Mouse (Mus musculus): ENCODE results near the gene Gm48552. TPM values are rescaled to one million over a fixed set of nuclear protein-coding genes. Genes with fewer than 3 reads are reported as not detected.
A peak's percentile ranks its signal among the peaks of the same experiment; 100 is the strongest.

The Gm48552 gene
- polyA plus RNA-seq (2011; ENCODE audit: insufficient read depth, insufficient read length, low replicate concordance, missing spikeins) = not detected in 2 replicates

DNA sequence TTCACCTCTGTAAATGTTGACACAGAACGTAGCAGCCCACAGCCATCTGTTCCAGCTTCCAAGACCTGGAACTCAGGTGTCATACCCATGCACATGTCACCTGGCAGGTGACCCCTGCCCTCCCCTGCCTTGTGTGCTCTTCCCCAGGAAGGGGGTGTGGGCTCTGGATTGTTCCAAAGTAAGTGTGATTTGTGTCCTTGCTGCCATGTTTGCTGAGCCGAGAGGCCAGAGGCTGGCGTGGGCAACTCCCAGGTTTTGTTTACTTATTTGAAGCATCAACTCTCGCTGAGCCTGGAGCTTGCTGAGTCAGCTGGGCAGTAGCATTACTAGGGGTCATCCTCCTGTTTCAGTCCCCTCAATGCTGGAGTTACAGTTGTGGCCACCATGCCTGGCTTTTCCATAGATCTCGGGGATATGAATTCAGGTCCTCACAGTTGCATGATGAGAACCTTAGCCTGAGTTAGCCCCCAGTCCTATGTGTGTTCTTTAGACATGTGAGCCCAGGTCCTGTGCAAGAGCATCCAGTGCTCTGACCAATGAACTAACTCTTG is at the start of gene Gm48552:
TSS of gene Gm48552 (plus strand) at position 501 of the 551 bp plus-strand sequence.
- Histone ChIP-seq H3K4me1 (ENCODE audit: control insufficient read depth, insufficient read depth, low read length) (peaks cover 5% of the 10 kb centered on the region), H3K27ac (ENCODE audit: control insufficient read depth, insufficient read depth, low read depth, low read length, poor library complexity) (no peak within 1 kb of the TSS), H3K4me3 (replicated peaks; ENCODE audit: control insufficient read depth, low read depth, low read length) (no peak within 1 kb of the TSS)
- 82% methylated on average over 5 of the region's 5 CpGs for WGBS
- TF ChIP-seq CTCF (IDR thresholded peaks at IDR 0.05; ENCODE audit: control insufficient read depth, insufficient read depth, low read length) (no peak), POLR2A (IDR thresholded peaks at IDR 0.05; ENCODE audit: borderline replicate concordance, control insufficient read depth, low read depth, low read length) (no peak)

DNA sequence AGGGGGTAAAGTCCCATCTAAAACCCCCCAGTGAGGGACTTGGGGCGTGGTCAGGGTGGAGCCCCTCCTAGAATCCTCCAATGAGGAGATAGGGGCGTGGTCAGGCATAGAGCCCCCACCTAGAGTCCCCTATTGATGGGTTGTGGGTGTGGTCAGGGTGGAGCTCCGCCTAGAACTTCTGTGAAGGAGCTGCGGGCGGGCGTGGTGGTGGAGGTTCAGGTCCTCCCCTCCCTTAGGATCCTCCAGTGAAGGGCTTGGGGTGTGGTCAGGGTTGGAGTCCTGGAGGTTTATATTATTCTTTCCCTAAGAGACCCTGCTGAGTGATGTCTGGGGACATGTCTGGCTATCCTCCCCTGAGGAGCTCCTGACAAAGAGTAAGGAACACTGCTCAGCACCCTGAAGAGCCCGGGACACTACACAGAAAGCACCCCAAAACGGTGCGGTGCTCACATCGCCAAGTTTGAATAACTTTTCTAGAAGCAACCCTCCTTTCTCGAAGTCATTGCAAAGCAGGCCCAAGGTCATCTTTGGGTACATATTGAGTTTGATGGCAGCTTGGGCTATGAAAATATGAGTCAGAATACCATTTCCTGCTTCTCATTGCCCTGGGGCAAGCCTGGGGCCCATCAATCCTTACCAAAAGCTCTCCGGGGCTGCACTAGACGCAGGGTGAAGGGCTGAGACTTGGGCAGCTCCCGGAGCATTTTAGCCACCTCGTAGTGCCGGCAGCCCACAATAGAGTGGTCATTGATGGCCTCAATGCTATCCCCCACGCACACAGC is 48.1 kb upstream of the Gm48552 start:
- 73% methylated on average over 17 of the region's 17 CpGs for WGBS
- TF ChIP-seq POLR2A (IDR thresholded peaks at IDR 0.05; ENCODE audit: borderline replicate concordance, control insufficient read depth, low read depth, low read length) (no peak), CTCF (IDR thresholded peaks at IDR 0.05; ENCODE audit: control insufficient read depth, insufficient read depth, low read length) (no peak)
- H3K4me1 ChIP-seq (ENCODE audit: control insufficient read depth, insufficient read depth, low read length) = peaks cover 1% of the 10 kb centered on the region

DNA sequence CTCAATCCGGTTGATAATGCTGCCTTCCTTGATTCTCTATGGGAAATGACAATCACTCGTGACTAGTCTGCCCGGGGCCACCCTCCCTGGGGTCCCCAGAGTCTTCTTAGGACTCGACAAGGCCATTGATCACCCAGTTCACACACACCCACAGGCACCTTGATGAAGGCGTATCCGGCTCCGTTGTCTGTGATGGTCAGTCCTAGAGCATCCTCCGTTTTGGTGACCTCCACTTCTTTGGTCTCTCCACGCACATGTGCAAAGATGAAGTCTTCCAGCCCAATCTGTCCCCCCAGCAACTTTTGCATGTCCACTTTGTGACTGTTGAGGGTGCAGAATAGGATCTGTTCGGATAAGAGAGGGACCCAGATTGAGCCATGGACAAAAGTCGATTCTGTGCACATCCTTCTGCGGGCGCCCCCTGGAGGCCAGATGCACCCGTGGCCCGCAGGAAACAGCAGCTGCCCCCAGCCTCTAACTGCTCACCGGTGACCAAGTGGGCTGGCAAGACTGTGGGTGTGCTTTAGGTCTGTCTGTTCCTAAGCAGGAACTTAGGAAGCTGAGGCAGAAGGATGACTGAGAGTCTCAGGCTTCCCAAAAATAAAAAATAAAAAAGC is 47.4 kb upstream of the Gm48552 start:
- WGBS = 45% methylated on average over 16 of the region's 16 CpGs
- Histone ChIP-seq H3K4me3 (replicated peaks; ENCODE audit: control insufficient read depth, low read depth, low read length) (no peak overlapping the region), H3K4me1 (ENCODE audit: control insufficient read depth, insufficient read depth, low read length) (peaks cover 1% of the 10 kb centered on the region), H3K27ac (ENCODE audit: control insufficient read depth, insufficient read depth, low read depth, low read length, poor library complexity) (no peak overlapping the region)
- TF ChIP-seq POLR2A (IDR thresholded peaks at IDR 0.05; ENCODE audit: borderline replicate concordance, control insufficient read depth, low read depth, low read length) (no peak), CTCF (IDR thresholded peaks at IDR 0.05; ENCODE audit: control insufficient read depth, insufficient read depth, low read length) (peak; percentile 79)

More for the DNA sequence above, 48.1 kb upstream of the Gm48552 start:
- Histone ChIP-seq H3K27ac (ENCODE audit: control insufficient read depth, insufficient read depth, low read depth, low read length, poor library complexity) (no peak overlapping the region), H3K4me3 (replicated peaks; ENCODE audit: control insufficient read depth, low read depth, low read length) (no peak overlapping the region)

DNA sequence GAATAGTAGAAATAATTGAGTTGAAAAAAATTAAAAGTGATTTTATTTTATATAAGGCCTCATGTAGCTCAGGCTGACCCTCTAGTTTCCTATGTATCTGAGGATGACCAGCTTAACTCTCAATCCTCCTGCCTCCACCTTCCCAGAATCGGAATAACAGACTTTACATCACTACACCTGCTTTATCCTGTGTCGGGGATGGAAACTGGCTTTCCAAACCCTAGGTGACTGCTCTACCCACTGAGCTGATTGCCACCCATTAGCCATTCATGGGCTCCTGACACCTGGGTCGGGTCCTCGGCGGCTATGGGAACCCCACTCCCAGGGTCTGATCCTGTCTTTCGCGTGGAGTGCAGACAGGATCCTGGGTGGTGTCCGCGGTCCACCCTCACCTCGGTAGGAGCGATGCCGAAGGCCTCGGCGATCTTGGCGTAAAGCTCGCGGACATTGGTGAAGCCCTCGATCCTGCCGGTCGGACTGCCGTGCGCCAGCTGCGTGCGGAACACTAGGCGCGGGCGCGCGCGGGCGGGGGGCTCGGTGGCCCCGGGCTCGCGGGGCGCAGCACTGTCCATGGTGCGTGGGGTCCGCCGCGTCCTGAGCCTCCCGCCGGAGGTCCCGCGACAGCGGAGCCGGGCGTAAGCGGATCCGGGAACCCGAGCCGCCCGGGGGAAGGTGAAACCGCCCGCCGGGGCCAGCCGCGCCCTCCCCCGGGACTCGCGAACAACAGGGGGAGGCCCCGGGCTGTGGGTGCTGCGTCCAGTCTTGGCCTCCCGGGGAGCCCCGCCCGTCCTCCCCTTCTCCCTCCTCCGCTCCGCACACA is 45.9 kb upstream of the Gm48552 start, which contains the start of gene Gipc3:
TSS of gene Gipc3 (minus strand) at position 581 of the 820 bp plus-strand sequence.
- no peak within 1 kb of the TSS for H3K27ac ChIP-seq (ENCODE audit: control insufficient read depth, insufficient read depth, low read depth, low read length, poor library complexity)
- peak within 1 kb of the TSS; percentile 38 for H3K4me3 ChIP-seq (replicated peaks; ENCODE audit: control insufficient read depth, low read depth, low read length)
- WGBS = 4% methylated on average over 67 of the region's 67 CpGs
- peaks cover 5% of the 10 kb centered on the region for H3K4me1 ChIP-seq (ENCODE audit: control insufficient read depth, insufficient read depth, low read length)
- TF ChIP-seq CTCF (IDR thresholded peaks at IDR 0.05; ENCODE audit: control insufficient read depth, insufficient read depth, low read length) (no peak), POLR2A (IDR thresholded peaks at IDR 0.05; ENCODE audit: borderline replicate concordance, control insufficient read depth, low read depth, low read length) (no peak; the same call in 1 of the 2 replicates)

DNA sequence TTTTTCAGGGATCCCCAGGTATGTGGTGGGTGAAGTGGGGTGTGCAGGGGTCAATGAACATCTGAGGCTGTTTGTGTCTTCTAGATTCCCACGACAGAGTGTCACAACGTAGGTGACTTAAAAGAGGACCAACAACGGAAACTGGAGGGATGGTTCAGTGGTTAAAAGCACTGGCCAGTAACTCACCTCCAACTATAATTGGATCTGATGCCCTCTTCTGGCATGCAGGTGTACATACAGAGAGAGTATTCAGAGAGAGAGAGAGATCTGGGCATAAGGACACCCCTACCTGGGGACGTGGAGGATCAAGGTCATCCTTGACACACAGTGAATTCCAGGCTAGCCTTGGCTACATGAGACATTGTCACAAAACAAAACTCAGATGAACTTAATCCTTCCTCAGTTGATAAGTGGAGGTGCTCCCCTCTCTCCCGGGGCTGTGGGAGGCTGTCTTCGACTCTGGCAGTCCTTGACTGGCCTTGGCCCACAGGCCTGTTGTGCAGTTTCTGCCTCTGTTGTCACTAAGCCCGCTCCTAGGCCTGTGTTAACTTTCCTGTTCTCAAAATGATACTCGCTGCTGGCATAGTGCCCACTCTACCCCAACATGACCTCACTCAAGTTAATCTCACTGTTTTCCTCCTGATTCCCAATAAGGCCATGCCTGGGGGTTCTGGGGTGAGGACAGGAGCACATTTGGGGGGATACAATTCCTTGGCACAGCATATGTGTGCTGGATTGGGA is 44.2 kb upstream of the Gm48552 start:
- no peak overlapping the region for H3K4me3 ChIP-seq (replicated peaks; ENCODE audit: control insufficient read depth, low read depth, low read length)
- 27% methylated on average over 8 of the region's 8 CpGs for WGBS
- H3K4me1 ChIP-seq (ENCODE audit: control insufficient read depth, insufficient read depth, low read length) = peaks cover 5% of the 10 kb centered on the region
- H3K27ac ChIP-seq (ENCODE audit: control insufficient read depth, insufficient read depth, low read depth, low read length, poor library complexity) = no peak overlapping the region
- TF ChIP-seq CTCF (IDR thresholded peaks at IDR 0.05; ENCODE audit: control insufficient read depth, insufficient read depth, low read length) (no peak), POLR2A (IDR thresholded peaks at IDR 0.05; ENCODE audit: borderline replicate concordance, control insufficient read depth, low read depth, low read length) (no peak)

DNA sequence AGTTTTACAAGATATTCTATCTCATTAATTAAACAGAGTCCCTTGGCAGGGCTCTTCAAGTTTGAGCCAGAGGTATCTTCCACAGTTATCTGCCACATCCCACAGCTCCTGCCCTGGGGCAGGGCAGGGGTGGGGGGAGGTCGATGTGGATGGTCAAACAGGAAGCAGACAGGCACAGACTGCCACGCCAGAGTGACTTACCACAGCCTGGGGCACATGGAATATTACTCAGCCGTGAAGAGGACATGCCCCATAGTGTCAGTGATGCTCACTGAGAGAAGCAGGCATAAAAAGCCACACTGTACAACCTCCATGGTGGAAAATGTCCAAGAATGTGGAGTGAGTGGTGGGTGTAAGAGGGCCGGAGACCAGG is 43.7 kb upstream of the Gm48552 start:
- Histone ChIP-seq H3K4me3 (replicated peaks; ENCODE audit: control insufficient read depth, low read depth, low read length) (no peak overlapping the region), H3K4me1 (ENCODE audit: control insufficient read depth, insufficient read depth, low read length) (peaks cover 5% of the 10 kb centered on the region), H3K27ac (ENCODE audit: control insufficient read depth, insufficient read depth, low read depth, low read length, poor library complexity) (no peak overlapping the region)
- 53% methylated on average over 4 of the region's 4 CpGs for WGBS
- no peak for TF ChIP-seq CTCF (IDR thresholded peaks at IDR 0.05; ENCODE audit: control insufficient read depth, insufficient read depth, low read length)
- TF ChIP-seq POLR2A (IDR thresholded peaks at IDR 0.05; ENCODE audit: borderline replicate concordance, control insufficient read depth, low read depth, low read length) = no peak

DNA sequence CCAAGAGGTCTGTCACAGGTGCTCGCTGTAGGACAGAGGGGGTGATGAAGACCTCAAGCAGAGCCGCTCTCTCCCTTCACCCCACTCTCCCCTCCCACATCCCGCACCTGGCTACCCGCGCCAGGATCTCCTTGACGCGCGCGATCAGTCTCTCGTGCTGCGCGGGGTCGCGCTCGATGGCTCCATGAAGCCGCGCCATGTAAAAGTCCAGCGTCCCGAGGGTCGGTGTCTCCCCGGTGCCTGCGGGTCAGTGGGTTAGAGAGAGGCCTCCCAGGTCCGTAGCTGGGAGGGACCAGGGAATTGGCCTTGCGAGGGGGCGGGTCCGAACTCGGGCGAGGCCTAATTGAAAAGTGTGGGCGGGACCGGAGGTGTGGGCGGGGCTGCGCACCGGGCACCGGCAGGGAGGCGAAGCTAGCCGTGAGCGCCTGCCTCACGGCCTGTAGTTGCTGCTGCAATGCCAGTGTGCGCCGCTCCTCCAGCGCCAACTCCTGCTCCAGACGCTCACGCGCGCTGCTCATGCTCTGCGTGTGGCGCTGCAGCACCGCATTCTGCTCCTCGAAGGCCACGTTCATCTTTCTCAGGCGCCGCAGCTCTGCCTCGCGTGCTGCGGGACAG is 42.2 kb upstream of the Gm48552 start:
- H3K4me3 ChIP-seq (replicated peaks; ENCODE audit: control insufficient read depth, low read depth, low read length) = peak overlapping the region; percentile 37
- peaks cover 5% of the 10 kb centered on the region for H3K4me1 ChIP-seq (ENCODE audit: control insufficient read depth, insufficient read depth, low read length)
- TF ChIP-seq CTCF (IDR thresholded peaks at IDR 0.05; ENCODE audit: control insufficient read depth, insufficient read depth, low read length) = peak; percentile 22; the same call in 1 of the 2 replicates
- peak; percentile 60; the same call in 1 of the 2 replicates for TF ChIP-seq POLR2A (IDR thresholded peaks at IDR 0.05; ENCODE audit: borderline replicate concordance, control insufficient read depth, low read depth, low read length)
- 14% methylated on average over 55 of the region's 55 CpGs for WGBS
- peak overlapping the region; percentile 61; the same call in 1 of the 2 replicates for H3K27ac ChIP-seq (ENCODE audit: control insufficient read depth, insufficient read depth, low read depth, low read length, poor library complexity)

Measured in bone marrow, adult 2 months (tissue).